Mouse (Mus musculus) kidney, adult 11 months (tissue): ENCODE results near the gene AU040320.

Experiments used
- DNase-seq: peaks from one replicate; pipeline ENCODE4 v3.0.0; 2022

AU040320 gene

DNA sequence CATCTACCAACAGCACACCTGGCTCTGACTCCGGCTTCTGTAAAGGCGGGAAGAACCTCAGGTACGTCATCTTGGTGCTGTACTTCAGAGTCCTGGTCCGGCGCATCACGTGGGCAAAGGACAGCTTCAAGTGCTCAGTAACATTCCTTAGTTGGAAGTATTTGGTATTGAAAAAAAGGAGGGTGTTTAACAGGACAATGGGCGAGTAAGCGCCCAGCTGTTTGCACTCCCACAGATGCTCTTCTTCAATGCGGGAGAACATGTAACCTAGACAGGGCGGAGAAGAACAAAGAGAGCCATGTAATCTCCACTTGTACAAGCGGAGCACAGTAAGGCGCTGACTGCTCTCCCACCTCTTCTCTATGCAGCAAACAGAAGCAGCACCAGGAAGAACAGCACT is 115.4 kb downstream of the AU040320 start:
- no peak for DNase-seq

GRCm38 (mm10) chr4:126872717-126873116 is 119.4 kb downstream of the AU040320 start:
- DNase-seq: no peak

- no peak for DNase-seq
These were observed 126.4 kb downstream of the AU040320 start for GRCm38 (mm10) chr4:126879560-126880275.

DNA sequence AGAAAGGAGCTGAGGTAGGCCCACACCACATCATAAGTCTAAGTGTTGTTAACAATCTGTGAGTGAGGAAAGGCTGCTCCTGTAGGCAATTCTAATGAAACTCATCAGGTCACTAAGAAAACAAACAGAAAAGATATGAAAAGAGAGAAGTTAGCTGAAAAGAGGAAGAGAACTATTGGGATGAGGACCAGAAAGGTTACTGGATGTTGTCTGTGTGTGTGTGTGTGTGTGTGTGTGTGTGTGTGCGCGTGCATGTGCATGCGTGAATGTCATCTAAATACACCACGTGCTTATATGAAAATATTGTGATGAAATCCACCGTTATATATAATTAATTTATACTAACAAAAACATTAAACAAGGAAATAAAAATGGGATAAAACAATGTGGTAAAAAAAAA is 130.3 kb downstream of the AU040320 start:
- DNase-seq: no peak

DNA sequence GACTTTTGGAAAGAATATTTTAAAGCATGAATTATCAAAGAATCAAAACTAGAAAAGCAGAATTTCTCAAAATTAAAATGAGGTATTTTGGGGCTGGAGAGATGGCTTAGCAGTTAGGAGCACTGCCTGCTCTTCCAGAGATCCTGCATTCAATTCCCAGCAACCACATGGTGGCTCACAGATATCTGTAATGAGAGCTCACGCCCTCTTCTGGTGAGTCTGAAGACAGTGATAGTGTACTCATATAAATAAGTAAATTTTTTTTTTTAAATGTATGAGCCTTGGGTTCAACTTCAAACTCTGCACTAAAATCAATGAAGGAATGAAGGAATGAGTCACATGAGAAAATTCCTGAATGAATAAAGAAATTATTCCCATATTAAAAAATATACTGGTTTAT is 132.6 kb downstream of the AU040320 start:
- DNase-seq: no peak

DNA sequence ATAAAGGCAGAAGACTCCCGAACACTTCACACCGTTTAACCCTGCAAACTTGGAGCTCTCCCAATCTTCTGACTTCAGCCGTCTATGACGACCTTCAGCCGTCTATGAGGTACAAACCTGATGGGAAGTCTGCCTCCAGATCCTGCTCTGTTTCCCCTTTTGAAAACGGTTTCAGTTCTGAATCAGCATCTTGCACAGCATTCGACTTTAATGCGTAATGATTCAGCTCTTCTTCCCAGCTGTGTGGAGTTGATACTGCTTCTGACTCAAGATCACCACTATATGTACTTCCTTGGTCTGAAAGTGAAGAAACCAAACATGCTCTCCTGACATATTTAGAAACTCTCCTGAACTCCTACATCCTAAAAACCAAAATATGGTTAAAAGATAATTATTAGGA is 136.5 kb downstream of the AU040320 start:
- no peak for DNase-seq
